In the genomic region with DNA sequence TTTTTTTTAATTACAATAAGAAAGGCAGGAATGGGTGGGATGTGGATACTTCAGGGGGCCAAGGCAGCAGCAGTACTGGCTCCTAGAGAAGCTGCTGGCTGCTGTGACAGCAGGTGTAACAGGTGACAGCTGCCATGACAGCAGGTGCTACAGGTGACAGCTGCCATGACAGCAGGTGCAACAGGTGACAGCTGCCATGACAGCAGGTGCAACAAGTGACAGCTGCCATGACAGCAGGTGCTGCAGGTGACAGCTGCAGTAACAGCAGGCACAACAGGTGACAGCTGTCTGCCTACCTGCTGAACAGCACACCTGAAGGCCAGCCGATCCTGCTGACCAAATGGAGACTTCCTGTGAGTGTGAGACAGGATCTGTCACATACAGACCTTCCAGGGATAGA, we compare ENCODE assay signal across 1 mouse cellular context.
TF ChIP-seq lines count a peak whose summit lies in the region.

No protein-coding gene starts in this region.

TF ChIP-seq in CH12.LX, 34 proteins besides CTCF, POLR2A, EP300 and RAD21:
- no peak for TF ChIP-seq ETS1 (conservative IDR thresholded peaks at IDR 0.05; ENCODE audit: low read depth, low read length)
- TF ChIP-seq BHLHE40 (IDR thresholded peaks at IDR 0.05; ENCODE audit: low read depth, low read length), result no peak
- TF ChIP-seq GABPA (IDR thresholded peaks at IDR 0.05; ENCODE audit: insufficient replicate concordance, low read depth, low read length), result no peak
- TF ChIP-seq TCF12 (IDR thresholded peaks at IDR 0.05; ENCODE audit: low read depth, low read length), result peak; percentile 65
- TF ChIP-seq ZKSCAN1 (IDR thresholded peaks at IDR 0.05; ENCODE audit: borderline replicate concordance, low read depth, low read length), result no peak
- TF ChIP-seq JUND (conservative IDR thresholded peaks at IDR 0.05; ENCODE audit: low read depth, low read length), result no peak
- no peak for TF ChIP-seq ZMIZ1 (IDR thresholded peaks at IDR 0.05; ENCODE audit: low read depth, low read length)
- TF ChIP-seq MXI1 (IDR thresholded peaks at IDR 0.05; ENCODE audit: low read depth, low read length), result no peak
